Mouse (Mus musculus): Measurements from ENCODE around the gene Camkk1. TPM values are rescaled to one million over a fixed set of nuclear protein-coding genes. Genes with fewer than 3 reads are reported as not detected.
A peak's percentile ranks its signal among the peaks of the same experiment; 100 is the strongest.

The Camkk1 gene
- polyA plus RNA-seq, 1 experiment from 2014 or later, result 19.6 TPM

DNA sequence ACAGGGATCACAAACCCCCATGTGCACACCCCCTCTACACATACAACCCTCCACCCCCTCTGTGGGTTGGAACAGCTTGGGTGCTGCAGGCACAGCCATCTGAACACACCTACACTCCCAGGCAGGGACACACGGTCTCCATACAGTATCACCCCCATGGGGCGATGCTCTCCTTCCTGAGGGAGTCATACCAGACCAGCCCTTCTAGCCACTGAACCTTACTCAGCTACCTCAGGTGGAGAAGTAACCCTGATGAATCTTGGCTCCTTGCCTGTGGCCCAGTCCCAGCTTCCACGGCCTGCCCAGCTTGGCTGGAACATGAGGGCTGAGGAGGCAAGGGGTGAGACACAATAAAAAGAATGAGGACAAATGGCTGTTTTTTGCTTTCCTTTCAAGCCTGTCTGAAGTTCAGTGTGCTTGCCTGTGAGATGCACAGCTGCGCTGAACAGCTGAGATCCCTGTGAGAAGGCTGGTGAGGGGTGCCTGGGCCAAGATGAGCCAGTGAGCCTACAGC lies 3.9 kb upstream of the Camkk1 start:
- peak; percentile 78 for DNase-seq (ENCODE audit: low spot score)

DNA sequence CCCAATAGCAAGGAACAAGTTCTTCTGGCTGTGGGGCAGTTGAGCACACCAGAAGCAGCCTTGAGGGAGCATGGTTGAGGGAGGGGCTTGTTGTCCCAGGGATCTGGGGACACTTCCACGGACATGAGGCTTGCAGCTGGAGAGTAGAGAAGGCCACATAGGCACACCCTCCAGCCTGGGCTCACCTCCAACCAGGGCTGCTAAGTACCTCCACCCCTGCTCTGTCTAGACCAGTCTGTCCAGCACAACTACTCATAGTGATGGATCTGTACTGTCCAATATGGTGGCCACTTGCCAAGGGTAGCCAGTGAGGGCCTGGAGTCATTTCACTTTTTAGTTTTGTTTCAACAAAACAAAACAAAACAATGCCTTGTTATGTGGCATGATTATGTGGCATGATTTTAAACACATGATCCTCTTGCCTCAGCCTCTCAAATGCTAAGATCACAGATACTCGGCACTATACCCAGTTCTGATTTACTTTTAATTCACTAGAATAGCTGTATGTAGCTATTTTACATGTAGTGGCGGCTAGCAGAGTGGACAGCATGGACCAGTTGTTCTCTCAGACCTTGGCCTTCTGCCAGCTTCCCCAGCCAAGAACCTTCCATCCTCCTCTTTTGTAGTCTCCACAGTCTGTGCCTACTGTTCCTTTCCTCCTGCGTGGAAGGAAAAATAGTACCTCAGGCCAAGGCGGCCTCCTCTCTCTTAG lies 3.3 kb upstream of the Camkk1 start:
- DNase-seq (ENCODE audit: low spot score), result no peak

GRCm38 (mm10) chr11:73016103-73016420 lies 2.7 kb upstream of the Camkk1 start:
- no peak for DNase-seq (ENCODE audit: low spot score)

DNA sequence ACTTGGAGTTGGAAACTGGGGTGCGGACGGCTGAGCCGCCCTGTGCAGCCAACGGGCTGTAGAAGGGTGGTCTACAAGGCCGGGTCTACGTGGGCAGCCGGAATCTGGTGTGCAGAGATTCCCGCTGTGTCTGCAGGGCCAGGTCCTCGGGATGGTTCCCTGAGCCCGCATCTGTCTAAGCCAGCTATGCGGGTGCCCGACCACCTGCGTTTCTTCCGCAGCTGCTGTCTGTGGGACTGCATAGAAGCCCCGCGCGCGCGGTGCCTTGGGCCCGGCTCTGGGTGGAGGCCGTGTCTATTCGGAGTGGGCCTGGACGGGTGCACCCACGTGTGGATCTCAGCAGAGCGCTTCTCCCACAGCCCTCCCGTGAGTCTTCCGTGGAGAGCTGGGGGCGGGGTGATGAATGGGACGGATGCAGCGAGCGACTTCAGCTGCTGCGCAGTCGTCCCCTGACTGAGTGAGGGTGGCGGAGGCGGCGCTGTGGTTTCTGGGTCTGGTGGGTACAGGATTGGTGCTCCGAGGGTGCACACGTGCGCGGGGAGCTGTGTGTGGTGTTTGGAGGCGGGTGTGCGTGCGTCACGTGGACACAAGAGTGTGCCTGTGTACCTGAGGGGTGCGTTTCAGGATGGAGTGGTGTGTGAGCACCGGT lies 463 bp downstream of the Camkk1 start:
- DNase-seq (ENCODE audit: low spot score), result peak; percentile 95

DNA sequence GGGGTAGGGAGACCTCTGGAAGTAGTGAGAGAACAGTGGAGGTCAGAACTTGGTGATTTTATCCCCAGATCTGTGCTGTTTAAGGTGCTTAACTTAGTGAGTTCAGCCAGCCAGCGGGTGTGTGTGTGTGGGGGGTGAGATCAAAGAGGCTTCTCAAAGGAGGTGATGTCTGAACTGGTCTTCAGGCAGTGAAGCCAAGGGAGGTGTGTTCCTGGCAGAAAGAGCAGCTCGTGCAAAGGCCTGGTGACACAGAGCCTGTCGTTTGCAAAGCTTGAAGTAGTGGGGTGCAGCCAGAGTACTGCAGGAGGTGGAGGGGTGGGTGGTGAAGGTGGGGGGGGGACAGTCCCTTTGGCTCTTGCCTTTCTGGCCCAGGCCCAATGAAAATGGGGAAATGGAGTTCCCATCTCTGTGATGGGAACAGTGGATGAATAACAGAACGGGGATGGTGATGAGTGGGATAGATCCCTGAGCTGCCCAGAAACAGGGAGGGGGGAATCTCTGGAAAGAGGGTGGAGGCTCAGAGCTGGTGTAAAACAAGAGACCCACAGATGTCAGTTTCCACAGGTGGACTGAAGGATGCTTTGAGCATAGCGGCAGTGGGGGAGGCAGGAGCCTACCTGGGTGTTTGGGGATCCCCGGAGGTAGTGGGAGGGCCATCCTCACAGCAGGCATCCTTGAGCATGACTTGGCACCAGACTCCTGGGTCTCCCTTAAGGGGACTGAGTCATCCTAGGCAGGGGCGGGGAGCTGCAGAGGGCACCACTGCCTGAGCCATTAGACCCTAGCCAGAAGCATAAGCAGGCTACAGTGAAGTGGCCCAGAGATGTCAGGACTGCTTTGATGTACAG lies 2.4 kb downstream of the Camkk1 start:
- DNase-seq (ENCODE audit: low spot score), result no peak

- no peak for DNase-seq (ENCODE audit: low spot score)
These were observed 4.3 kb downstream of the Camkk1 start for GRCm38 (mm10) chr11:73023099-73023498.

DNA sequence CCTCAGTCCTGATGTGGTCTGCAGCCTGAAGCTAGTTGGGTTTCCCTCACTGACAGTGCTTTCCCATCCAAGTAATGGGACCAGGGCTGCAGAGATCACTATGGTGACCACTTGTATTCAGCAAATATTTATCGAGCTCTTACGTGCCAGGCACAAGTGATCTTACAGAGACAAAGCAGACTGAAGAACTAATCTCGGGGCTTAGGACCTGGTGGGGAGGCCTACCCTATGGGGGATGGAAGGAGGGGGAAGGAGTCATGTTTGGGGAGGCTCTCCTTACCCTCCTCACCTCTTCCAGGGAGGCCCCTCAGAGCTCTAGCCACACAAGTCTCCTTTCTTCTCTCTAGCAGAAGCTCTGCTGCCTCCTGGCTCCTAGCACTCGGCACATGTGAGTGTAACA lies 5.0 kb downstream of the Camkk1 start:
- DNase-seq (ENCODE audit: low spot score), result no peak

DNA sequence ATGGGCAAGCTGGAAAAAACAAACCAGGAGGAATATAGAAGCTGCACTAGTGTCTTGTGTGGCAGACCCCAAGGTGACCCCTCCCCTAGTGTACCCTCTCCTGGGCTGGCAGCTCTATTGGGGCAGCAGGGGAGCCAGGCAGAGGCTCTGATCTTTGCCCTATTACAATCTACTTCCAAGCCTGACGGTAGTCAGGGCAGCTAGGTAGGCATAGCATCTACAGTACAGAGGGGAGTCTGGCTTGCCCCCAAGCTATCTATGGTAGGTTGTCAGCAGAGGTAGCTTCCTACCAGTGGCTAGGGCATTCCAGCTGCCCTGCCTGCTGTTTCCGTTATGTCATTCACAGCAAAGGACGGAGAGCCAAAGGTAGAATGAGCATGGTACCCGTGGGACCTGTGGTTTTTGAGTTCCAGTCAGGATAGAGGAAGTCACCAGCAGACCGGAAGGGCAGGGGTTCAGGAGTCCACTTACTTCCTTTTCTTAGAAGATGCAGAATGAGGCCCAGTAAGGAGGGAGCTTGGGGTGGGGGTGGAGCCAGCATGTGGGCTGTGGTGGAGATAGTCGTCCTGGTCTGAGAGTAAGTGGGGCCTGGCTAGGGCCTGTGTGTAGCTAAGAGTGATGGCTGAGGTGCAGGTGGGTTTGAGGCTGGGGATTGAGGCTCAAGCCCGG lies 5.6 kb downstream of the Camkk1 start:
- DNase-seq (ENCODE audit: low spot score), result no peak

GRCm38 (mm10) chr11:73026961-73027360 lies 8.2 kb downstream of the Camkk1 start:
- DNase-seq (ENCODE audit: low spot score), result no peak

DNA sequence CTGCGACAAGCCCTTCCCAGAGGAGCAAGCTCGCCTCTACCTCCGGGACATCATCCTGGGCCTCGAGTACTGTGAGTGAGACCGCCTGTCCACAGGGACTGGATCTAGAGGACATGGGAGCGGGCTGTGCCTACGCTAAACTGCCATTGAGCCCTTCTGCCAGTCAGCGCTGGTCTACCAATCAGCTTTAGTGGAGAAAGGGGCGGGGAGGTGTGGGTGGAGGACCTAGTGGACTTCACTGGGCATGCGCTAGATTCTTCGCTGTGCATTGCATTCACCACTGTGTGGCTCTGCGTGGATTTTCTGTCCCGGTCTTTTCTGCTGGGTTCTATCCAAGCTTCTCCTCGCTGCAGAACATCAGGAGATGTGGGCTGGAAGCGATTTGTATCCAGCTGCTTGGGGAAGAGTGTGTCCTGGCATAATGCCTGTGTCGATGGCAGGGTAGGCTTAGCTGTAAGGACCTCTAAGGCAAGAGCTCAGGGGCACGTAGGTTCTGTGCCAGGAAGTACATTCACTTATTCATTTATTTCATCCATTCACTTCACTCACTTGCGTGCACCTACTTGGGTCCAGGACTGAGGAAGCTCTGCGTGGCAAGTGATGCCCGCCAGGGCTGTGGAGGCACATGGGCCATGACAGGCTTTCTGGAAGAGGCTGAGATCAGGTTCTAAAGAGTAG lies 12.2 kb downstream of the Camkk1 start:
- DNase-seq (ENCODE audit: low spot score), result peak; percentile 41

DNA sequence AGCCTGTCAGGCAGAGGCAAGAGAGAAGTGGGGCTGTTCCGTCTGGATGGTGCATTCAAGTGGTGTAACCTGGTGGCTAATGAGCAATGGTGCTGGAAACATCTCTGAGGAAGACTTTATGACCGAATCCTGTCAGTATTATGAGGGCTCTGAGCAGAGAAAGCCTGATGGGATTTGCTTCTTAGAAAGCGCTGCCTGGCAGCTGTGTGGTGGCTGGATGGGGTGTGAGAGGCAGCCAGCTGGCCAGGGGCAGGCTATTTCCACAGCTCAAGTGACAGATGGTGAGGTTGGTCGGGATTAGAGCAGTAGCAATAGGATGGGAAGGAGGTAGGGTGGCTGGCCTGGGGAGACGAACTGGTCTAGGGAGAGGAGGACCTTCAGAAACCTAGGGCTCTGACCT lies 12.7 kb downstream of the Camkk1 start:
- DNase-seq (ENCODE audit: low spot score), result no peak

DNA sequence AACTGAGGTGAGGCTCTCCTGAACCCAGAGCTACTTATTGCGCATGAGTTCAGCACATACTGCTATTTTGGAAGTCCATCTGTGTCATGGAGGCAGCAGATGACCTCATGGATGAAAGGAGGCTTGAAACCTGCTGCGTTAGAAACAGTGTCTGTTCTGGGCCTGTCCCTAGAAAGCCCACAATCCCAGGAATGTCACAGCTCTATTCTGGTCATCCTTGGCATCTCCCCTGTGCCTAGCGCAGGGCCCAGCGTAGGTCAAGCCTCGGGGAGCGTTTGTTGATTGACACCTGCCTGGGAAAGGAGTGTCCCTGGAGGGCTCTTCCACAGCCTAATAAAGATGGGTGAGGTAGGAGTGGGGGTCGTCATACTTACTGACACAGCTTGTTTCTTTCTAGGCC lies 17.3 kb downstream of the Camkk1 start:
- DNase-seq (ENCODE audit: low spot score), result no peak

- peak; percentile 38 for DNase-seq (ENCODE audit: low spot score)
These were observed 18.1 kb downstream of the Camkk1 start for GRCm38 (mm10) chr11:73036889-73037288.

DNA sequence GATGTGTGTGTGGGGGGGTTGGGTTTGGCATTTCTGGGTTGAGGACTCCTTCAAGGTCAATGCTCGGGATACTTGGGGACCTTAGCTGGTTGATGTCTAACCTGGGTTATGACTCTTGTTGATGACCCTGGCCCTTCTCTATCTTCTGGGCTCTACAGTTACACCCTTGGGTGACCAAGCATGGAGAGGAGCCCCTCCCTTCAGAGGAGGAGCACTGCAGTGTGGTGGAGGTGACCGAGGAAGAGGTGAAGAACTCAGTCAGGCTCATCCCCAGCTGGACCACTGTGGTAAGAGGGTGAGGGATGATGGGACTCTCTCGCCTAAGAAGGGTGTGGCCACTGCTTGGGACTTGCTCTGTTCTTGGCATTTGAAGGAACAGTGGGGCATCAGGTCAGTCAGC lies 18.9 kb downstream of the Camkk1 start:
- DNase-seq (ENCODE audit: low spot score), result no peak

DNA sequence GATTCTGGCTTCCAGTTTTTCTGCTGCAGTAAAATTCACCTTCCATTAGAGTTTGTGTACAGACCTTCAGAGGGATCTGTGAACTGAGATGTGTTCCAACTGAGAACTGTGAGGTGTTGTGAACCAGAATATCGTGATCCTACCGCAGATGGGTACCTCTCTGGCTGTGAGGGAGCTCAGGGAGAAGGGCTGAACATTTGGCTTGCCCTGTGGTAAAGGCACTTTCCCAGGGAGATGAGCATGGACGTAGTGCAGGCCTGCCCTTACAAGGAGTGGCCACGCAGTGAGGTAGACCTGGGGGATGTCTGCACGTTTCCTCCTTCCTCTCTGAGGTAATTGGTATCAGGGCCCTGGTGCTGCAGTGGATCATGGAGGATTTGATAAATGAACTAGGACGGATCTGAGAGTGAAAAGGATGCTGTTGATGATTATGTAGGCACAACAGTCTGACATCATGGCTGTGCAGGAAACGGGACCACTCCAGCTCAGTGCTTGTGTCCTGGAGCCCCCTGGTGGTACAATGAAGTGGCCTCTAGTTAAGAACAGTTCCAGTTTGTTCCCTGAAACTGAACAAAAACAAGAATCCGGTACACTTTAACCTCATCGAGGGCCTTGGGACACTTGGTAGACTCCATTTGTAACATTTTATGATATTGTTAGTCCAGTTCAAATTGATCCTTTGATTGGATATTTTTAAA lies 20.4 kb downstream of the Camkk1 start:
- peak; percentile 87 for DNase-seq (ENCODE audit: low spot score)

DNA sequence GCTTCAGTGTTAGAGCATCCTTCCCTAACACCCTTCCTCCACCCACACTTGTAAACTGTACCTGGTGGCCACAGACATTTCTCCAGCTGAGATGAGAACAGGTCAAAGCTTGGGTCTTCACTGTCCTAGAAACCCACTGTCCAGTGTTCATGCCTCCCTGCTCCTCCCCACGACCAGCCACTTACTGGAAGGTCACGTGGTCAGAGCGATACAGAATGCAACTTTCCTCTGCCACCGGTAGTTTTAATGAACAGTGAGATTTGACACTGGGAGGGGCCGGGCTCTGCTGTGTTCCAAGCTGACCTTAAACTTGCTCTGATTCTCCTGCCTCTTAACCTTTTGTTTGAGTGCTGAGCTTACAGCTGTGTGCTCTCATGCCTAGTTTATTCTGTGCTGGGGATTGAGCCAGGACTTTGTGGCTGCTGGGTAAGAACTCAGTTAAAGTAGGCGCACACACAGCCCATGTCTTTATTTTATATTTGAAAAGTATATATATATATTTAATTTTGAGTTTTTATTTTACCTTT lies 25.5 kb downstream of the Camkk1 start:
- no peak for DNase-seq (ENCODE audit: low spot score)

DNA sequence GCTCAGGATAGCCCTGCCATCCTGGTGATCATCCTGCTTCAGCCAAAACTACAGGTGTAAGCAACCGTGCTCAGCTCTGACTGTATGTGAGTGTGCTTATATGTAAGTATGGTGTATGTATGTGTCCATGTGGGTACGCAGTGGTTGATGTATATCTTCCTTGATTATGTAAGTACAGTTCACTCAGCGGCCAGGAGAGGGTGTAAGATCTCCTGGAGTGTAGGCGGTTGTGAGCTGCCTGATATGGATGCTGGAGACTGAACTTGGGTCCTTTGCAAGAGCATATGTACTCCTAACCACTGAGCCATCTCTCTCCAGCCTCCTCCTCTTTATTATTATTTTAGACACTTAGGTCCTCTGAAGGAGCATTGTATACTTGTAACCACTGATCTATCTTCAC lies 26.0 kb downstream of the Camkk1 start:
- peak; percentile 35 for DNase-seq (ENCODE audit: low spot score)

DNA sequence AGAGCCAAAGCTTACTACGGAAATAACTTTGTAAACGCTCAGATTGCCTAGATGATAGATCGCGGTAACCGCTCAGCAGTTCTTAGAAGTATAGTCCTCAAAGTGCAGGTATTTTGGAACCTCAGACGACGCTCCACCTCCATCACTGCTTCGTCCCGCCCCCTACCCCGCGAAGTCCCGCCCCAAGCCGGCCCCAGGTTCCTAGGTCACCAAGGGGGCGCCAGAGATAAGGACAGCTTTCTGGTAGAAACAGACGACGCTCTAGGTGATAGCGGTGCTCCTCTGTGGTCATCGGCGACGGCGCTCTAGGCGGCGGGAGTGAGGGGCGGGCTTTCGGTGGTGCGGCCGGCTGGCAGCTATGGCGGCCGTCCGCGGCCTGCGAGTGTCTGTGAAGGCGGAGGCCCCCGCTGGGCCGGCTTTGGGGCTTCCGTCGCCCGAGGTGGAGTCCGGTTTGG lies 28.8 kb downstream of the Camkk1 start, which contains the start of gene Ncbp3:
TSS of gene Ncbp3 (plus strand) at position 242 of the 455 bp plus-strand sequence.
- peak; percentile 98 for DNase-seq (ENCODE audit: low spot score)

DNA sequence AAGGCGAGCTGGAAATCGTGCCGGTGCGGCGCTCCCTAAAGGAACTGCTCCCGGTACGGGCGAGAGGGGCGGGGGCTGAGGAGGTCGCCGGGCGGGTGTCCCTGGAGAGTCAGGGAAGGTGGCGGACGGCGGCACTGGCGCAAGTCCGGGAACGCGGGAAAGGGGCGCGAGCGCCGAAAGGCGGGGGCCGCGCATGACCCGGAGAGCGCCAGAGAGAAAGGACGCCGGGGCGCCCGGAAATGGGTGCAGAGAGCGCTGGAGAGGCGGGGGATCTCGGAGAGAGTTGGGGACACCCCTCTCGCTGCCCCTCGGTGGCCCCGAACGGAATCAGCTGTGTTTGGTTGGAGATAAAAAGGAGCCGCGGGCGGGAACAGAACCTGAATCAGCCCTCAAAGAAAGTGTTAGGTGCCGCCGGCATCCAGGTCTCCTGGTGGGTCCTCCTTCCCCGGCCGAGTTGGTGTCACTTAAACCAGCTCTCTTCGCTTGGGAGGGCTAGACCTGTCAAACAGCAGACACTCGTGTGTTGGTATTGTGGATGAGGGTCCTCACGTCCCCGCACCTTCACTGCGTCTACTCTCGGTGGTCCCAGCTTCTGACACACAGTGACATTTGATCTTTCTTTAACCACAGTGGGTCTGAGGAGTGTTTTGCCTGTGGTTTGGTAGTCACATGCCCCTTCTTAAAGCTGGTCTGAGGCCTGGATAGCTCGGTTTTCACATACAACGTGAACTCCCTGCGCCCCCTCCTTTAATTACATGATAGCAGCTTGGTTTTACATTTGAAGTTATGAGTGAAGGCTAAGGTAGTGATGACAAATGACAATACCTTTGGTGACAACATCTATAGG lies 29.4 kb downstream of the Camkk1 start:
- DNase-seq (ENCODE audit: low spot score), result peak; percentile 73
